Mouse (Mus musculus) regulatory T cell (primary cell): ENCODE data around the gene Tbc1d9b.

Experiments used
- in situ Hi-C: fragments of 300-600 bp; cut with MboI, MseI; formaldehyde crosslinking; loops from one replicate; pipeline ENCODE4 v1.15.1; 2025; ENCODE audit warnings: high pct_unique_total_duplicates

Gene Tbc1d9b

DNA sequence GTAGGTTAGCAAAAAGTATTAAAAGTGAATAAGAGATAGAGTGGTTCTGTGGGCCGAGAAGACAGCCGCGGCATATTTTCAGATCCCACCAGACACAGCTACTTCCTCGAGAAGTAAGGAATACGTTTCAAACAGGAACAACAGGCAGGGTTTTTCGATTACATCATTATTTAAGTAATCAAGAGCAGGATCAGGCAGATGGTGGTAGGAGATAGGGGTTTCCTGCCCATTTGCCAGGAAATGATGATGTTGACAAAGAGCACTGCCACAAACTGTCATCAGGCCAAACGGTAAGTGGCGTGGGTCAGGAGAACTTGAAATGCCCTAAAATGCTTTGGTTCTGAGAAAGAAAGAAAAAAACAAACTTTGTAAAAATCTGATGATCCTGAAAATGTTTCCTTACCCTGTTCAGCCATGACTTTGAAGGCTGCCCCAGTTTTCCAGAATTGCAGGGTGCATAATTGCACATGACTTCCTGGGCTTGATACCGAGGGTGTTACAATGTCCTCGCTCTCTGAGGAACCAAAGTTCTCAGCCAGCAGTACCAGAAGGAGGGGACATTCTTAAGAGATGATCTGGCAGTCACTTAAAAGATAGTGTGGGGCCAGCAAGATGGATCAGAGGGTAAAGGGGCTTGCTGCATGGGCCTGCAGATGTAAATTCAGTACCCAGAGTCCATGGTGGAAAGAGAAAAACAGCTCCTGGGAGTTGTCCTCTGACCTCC lies 3.1 kb downstream of the Tbc1d9b start:
- in situ Hi-C loops, result loop anchor here (5.0 kb wide), 1 partner anchor 152 kb away; no protein-coding TSS in a partner anchor

DNA sequence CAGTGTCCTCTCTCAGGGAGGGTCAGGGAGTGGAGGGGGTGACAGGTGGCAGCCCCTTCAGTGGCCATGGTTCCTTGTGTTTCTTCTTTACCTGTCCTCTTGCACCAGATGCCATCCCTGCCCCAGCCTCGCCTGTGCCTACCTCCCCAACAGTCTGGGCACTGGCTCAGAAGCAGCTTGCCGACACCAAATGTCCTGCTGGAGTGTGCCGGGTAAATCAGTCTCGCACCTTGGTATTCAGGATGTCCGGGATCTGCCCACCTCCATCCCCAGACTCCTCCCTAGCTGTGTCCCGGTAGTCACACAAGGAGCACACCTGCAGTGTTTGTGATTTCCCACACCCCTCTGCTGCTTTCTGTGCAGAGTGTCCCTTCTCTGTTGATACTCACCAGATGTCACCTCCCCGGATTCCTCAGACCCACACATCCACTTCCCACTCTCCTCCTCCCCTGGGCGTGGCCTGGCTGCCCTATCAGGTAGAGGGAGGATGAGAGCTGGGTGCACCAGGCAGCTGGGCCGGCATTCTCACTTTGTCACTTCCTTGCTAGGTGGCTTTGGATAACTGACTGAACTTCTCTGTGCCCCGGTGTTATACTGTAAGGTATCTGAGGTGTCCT lies 7.1 kb downstream of the Tbc1d9b start:
- in situ Hi-C loops, result no loop called here

- in situ Hi-C loops, result no loop called here
These were observed 8.4 kb downstream of the Tbc1d9b start for GRCm38 (mm10) chr11:50139571-50139970.

DNA sequence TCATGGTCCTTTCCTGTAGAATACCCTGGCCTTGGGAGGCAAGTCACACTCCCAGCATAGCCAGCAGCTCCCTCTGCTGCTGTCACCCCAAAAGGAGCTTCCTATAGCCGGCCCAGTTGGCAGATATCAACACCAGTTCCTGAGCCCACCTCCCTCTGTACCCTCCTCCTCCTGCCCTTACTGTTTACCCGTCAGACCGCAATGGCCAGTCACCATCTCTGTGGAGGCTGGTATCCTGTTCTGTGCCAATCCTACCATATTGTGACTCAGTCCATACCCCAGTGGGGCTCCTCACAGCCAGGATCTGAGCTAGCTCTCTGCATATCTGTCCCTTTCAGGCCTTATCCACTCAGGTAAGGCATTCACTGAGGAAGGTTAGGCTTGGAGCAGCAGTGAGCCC lies 14.3 kb downstream of the Tbc1d9b start:
- in situ Hi-C loops, result no loop called here

- in situ Hi-C loops, result no loop called here
These were observed 14.9 kb downstream of the Tbc1d9b start for GRCm38 (mm10) chr11:50146121-50146520.

DNA sequence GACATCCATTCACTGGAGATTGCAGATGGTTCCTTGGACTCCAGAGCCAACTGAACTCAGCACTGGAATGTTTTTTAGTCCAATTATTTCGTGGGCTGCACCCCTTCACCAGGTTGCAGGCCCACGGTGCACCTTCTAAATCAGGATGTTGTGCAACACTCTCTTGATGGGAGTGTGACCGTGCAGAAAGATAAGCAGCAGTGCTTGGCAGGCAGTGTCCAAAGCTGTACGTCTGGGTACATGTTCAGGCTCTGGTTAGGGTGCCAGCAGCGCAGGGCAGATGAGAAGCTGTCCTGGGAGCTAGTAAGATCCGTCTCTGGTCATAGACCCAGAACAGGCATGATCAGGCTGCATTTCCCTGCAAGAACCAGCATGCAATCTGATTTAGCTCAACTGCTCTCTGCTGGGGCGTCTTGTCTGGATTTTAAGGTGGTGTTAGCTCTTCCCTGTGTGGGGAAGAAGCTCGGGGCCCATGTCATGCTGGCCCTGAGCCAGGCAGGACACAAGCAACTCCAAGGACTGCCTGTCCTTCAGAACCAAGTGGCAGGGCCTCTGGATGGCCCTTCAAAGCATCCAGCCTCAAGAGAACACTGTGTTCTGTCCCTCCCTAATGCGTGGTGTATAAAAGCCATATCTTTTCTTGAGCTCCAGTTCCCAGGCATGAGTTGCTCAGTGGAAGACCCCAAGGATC lies 16.2 kb downstream of the Tbc1d9b start:
- in situ Hi-C loops, result no loop called here

DNA sequence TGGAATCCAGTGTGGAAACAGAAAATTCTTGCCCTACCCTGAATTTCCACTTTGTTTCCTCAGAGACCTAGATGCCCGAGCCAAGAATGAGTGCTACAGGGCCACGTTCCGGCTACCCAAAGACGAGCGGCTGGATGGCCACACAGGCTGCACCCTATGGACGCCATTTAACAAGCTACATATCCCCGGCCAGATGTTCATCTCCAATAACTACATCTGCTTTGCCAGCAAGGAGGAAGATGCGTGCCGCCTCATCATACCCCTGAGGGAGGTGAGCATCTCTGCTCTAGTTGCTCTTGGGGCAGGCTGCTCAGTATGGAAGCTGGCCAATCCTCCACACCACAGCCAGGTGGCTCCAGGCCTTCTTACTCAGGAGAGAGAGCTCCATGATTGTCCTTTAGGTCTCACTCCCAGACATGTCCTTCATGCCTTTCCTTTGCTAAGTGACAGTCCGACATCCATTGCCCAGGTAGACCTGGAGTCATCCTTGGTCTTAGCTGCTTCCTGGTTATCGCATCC lies 16.8 kb downstream of the Tbc1d9b start:
- in situ Hi-C loops, result no loop called here

DNA sequence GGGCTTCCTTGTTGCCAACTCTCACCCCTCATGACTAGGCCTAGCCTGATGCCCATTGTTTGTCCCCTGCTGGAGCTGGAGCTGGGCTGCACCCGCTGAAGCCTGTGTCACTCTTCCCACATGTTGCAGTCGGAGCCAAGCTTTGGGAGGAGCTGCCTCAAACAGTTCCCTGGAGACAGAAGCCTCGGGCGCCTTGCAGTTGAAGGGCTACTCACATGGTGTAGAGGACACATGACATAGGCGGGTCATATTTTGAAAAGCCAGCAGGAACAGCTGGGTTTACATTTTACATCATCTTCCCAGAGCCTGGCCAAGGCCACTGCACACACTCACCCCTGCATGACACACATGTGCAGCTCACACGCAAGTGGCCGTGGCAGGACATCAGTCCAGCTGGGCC lies 18.0 kb downstream of the Tbc1d9b start:
- in situ Hi-C loops, result no loop called here

GRCm38 (mm10) chr11:50149603-50150150 lies 18.5 kb downstream of the Tbc1d9b start:
- in situ Hi-C loops, result no loop called here

GRCm38 (mm10) chr11:50151374-50151773 lies 20.2 kb downstream of the Tbc1d9b start:
- in situ Hi-C loops, result no loop called here

DNA sequence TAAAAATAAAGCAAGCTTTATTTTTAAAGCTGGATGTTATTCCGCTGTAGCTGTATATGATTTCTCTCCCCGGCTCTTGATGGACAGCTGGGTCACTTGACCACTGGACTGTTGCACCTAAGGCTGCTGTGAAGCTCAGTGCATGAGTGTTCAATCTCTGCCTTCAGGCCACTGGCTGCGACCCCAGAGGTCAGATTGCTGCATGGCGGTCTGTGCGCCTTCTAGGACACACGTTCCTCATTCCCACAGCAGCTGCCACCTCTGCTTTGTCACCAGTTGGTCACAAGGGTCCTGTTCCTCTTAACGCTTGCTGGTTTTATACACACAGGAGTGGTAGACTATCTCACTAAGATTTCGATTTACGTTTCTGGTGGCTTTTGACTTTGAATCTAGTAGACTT lies 23.0 kb downstream of the Tbc1d9b start:
- in situ Hi-C loops, result no loop called here

DNA sequence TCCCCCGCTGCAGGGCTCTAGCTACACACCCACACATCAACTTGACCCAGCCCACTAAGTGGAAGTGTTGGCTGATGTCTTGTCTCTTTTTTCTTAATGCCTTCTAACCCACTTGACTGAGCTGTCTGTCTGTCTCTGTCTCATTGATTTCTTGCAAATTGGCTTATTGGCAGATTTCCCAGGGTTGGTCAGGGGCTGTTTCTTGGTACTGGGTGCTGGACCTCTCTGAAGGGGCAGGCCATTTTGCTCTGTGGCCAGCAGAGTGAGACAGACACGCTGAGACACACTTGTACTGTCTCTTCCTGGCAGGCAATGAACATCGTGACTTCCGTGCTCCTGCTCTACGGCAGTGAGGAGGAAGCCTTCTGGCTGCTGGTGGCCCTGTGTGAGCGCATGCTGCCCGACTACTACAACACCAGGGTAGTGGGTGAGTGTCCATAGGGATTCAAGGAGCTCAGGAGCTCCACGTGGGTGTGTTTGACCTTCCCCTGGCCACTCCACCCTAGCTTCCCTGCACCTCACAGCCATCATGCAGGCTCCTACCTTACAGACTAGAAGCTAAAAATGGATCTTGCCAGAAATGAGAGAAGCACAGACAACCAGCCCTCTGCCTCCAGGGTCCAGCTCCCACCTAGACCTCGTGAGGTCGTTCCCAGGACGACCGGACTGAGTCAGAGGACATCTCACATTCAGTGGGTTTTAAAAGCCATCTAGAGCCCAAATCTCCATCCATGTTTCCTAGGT lies 23.8 kb downstream of the Tbc1d9b start:
- in situ Hi-C loops, result no loop called here

- in situ Hi-C loops, result no loop called here
These were observed 24.6 kb downstream of the Tbc1d9b start for GRCm38 (mm10) chr11:50155785-50156184.

GRCm38 (mm10) chr11:50156725-50157258 lies 25.6 kb downstream of the Tbc1d9b start:
- in situ Hi-C loops, result no loop called here

GRCm38 (mm10) chr11:50158346-50158745 lies 27.1 kb downstream of the Tbc1d9b start:
- in situ Hi-C loops, result no loop called here

GRCm38 (mm10) chr11:50159347-50159746 lies 28.2 kb downstream of the Tbc1d9b start:
- in situ Hi-C loops, result no loop called here

DNA sequence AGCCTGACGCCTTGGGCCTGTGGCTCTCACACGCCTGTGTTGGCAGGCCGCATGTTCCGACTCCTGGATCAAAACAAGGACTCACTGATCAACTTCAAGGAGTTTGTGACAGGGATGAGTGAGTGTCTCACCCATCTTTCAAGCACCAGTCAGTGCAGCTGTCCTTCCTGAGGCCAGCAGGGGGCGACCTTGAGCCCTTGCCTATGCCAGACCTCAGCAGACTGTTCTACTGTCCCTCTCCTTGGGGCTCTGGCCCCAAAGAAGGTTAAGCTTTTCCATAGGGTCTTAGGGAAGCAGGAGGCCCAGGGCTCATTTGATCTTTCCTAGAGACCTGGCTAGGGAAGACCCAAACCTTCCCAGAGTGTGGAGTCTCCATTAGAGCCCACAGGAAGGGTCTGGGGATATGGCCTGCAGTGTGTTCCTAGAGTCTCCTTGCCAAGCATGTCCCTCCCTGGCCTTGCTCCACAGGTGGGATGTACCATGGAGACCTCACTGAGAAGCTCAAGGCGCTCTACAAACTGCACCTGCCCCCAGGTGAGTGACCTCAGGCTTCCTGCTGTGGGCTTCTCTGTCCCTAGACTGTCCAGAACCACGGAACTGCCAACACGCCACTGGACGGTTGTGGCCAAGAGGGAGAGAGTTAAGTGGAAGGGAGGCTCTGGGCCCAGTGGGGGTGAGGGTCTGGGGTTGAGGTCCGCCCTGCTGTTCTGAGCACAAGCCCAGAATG lies 30.5 kb downstream of the Tbc1d9b start:
- in situ Hi-C loops, result loop anchor here (5.0 kb wide), 1 partner anchor 71 kb away; no protein-coding TSS in a partner anchor

DNA sequence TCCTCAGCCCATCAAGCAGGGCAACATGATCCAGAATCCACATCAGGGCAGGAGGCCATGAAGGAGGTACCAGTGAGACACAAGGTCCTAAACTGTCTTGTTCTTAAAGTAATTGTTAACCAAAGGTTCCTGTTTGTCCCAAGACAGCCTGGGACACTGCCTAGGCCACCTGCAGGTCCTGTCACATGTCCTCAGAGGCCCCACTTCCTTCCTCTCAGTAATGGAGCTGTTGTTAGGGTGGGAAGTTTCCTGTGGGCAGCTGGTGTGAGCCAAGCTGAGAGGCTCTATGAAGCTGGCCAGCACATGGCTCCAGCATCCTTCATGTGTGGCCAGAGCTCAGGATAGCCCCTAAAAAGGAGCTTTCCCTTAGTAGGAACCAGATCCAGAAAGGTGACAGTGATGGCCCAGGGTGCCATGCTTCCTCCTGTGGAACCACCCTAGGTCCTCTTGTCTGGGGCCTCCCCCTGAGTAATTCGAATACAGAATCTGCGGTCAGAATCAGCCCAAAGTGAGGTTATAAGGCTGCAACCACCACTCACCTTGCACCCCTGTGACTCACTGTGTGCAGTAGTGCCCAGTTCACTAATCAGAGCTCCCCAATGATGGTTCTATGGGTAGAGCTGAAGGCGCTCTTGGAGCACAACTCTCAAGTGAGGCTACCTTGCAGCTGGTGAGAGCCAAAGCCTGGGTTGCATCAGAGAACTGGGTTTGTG lies 31.3 kb downstream of the Tbc1d9b start:
- in situ Hi-C loops, result loop anchor here (5.0 kb wide), 1 partner anchor 70 kb away; no protein-coding TSS in a partner anchor

DNA sequence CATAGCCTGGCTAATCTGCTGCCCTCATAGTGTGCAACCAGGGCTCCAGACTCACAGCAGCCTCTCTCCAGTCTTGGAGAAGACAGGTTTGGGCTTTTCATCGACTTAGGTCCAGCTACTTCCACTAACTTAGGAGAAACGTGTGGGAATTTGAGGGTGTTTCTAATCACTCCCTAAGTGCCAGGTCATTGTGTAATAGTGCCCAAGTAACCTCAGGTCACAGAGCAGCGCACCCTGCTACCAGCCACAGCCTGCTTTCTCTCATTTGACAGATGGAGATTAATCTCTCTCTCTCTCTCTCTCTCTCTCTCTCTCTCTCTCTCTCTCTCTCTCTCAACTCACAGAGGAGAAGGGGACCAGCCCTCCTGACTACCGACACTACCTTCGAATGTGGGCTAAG lies 37.2 kb downstream of the Tbc1d9b start:
- in situ Hi-C loops, result no loop called here
